Mouse (Mus musculus): ENCODE measurements around the gene Egfl6. TPM values are rescaled to one million over a fixed set of nuclear protein-coding genes. Genes with fewer than 3 reads are reported as not detected.

Egfl6 gene
- total and polyA plus RNA-seq, 3 experiments, result 0.28 TPM; not detected in 2

DNA sequence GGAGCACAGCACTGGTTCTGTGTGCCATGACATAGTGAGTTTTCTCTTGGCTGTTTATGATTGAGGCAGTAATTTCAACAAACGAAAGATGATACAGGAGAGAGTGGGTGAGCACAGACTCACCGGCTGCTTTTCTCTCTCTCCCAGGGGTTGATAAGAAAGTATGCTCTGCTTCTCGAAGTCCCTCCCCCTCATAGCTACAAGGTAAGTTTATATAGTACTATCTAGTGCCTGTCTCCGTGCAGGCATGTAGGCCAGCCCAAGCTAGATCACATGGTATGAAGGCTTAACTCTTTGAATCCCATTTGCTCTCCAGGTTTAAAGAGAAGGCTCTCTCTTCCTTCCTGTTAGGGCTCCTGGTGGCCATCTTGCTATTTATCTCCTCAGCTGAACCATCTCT is 50.4 kb downstream of the Egfl6 start (continued):
- TF ChIP-seq NELFE (IDR thresholded peaks at IDR 0.05; ENCODE audit: low read depth, low read length) (peak; percentile 64), USF1 (IDR thresholded peaks at IDR 0.05; ENCODE audit: low read depth, low read length) (peak; percentile 92), POLR2AphosphoS2 (IDR thresholded peaks at IDR 0.05; ENCODE audit: low read length) (no peak; the same call in 1 of the 2 replicates), TBP (IDR thresholded peaks at IDR 0.05; ENCODE audit: low read depth, low read length) (peak; percentile 53; the same call in 1 of the 2 replicates), ELF1 (IDR thresholded peaks at IDR 0.05; ENCODE audit: low read depth, low read length) (peak; percentile 28; the same call in 1 of the 2 replicates), UBTF (IDR thresholded peaks at IDR 0.05; ENCODE audit: borderline replicate concordance, insufficient read depth, low read depth, low read length) (no peak), KAT2A (conservative IDR thresholded peaks at IDR 0.05; ENCODE audit: low read depth, low read length) (no peak), TAL1 (IDR thresholded peaks at IDR 0.05; ENCODE audit: low read length) (no peak), CHD2 (IDR thresholded peaks at IDR 0.05; ENCODE audit: low read length) (no peak), GABPA (IDR thresholded peaks at IDR 0.05; ENCODE audit: low read depth, low read length) (no peak), BHLHE40 (IDR thresholded peaks at IDR 0.05; ENCODE audit: borderline replicate concordance, low read depth, low read length) (no peak), HCFC1 (IDR thresholded peaks at IDR 0.05; ENCODE audit: low read depth, low read length) (peak; percentile 71), MYB (IDR thresholded peaks at IDR 0.05; ENCODE audit: low read depth, low read length) (no peak), POLR2AphosphoS5 (IDR thresholded peaks at IDR 0.05; ENCODE audit: borderline replicate concordance, low read depth, low read length) (no peak), RAD21 (IDR thresholded peaks at IDR 0.05; ENCODE audit: low read depth, low read length) (no peak; the same call in 1 of the 2 replicates), USF2 (IDR thresholded peaks at IDR 0.05; ENCODE audit: borderline replicate concordance in 1 of 2, insufficient read depth in 1 of 2, low read depth in 1 of 2, low read length in 2 of 2) (peak in 1 of 2 experiments; percentile 61; a peak in 1 of 4 replicates), MAFK (IDR thresholded peaks at IDR 0.05; ENCODE audit: borderline replicate concordance, low read depth, low read length) (no peak), MEF2A (IDR thresholded peaks at IDR 0.05; ENCODE audit: extremely low read depth, insufficient replicate concordance, low read depth, low read length, poor library complexity, severe bottlenecking) (no peak), MXI1 (IDR thresholded peaks at IDR 0.05; ENCODE audit: low read depth, low read length) (0 out of 2 replicates have a peak, but pooled peaks have one; percentile 72), ZNF384 (IDR thresholded peaks at IDR 0.05; ENCODE audit: low read depth, low read length) (no peak), GATA1 (IDR thresholded peaks at IDR 0.05; ENCODE audit: low read depth, low read length) (peak; percentile 77), EP300 (IDR thresholded peaks at IDR 0.05; ENCODE audit: low read depth in 1 of 2, low read length in 2 of 2) (no peak)

DNA sequence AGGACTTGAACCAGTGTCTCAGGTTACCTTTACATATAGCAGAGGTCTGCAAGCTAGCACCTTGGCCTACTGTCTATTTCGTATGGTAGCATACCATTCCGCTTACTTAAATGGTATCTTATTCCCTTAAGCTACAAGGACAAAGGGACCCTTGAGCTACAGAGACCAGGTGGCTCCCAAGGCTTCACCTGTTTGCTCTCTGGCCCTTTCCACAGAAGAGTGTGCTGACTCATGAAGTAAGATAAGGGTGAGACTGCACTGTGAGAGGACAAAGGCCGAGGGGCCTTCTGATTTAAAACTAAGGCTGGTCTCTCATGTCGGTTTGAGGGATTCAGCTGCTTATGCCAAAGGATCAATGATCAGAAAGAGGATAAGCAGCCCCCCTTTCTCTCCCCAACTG is 52.1 kb downstream of the Egfl6 start:
- no peaks in the 10 kb centered on the region for H3K79me2 ChIP-seq (ENCODE audit: control insufficient read depth, insufficient read depth, low read length, poor library complexity)
- H3K27ac ChIP-seq (ENCODE audit: control insufficient read depth, low read depth, low read length), result no peak overlapping the region
- peaks cover 0 to 5% of the 10 kb centered on the region in 2 experiments; a peak in 2 of 4 replicates for H3K36me3 ChIP-seq (ENCODE audit: control insufficient read depth in 1 of 2, insufficient read depth in 2 of 2, low read length in 2 of 2)
- no peak overlapping the region for H3K9ac ChIP-seq (ENCODE audit: control insufficient read depth, low read depth, low read length, poor library complexity, severe bottlenecking)
- peaks cover 2 to 7% of the 10 kb centered on the region in 2 experiments; a peak in 3 of 4 replicates for H3K4me1 ChIP-seq (ENCODE audit: control insufficient read depth in 1 of 2, insufficient read depth in 2 of 2, low read length in 2 of 2)
- H3K27me3 ChIP-seq (ENCODE audit: control insufficient read depth in 1 of 2, insufficient read depth in 2 of 2, low read length in 2 of 2), result no peaks in the 10 kb centered on the region; a peak in 1 of 4 replicates
- TF ChIP-seq NRF1 (IDR thresholded peaks at IDR 0.05; ENCODE audit: insufficient read depth, low read depth, low read length, poor library complexity, severe bottlenecking), result no peak
- no peak for TF ChIP-seq GATA1 (IDR thresholded peaks at IDR 0.05; ENCODE audit: low read depth, low read length)
- no peak for TF ChIP-seq ZNF384 (IDR thresholded peaks at IDR 0.05; ENCODE audit: low read depth, low read length)
- no peak for TF ChIP-seq CHD2 (IDR thresholded peaks at IDR 0.05; ENCODE audit: low read length)
- no peak for TF ChIP-seq E2F4 (IDR thresholded peaks at IDR 0.05; ENCODE audit: borderline replicate concordance, low read depth, low read length)
- H3K9me3 ChIP-seq (replicated peaks; ENCODE audit: insufficient read depth, low read length), result no peaks in the 10 kb centered on the region
- H3K4me3 ChIP-seq (ENCODE audit: control insufficient read depth in 1 of 2, insufficient read depth in 1 of 2, low read depth in 2 of 2, low read length in 2 of 2), result no peak overlapping the region
- DNase-seq (ENCODE audit: low read depth, low spot score), result peak; percentile 1
